Mouse (Mus musculus) forelimb bud, embryonic 11.5 days (tissue): ENCODE results near the gene Bfsp1.

ENCODE experiments used
- DNase-seq: peaks from one replicate; pipeline ENCODE4 v3.0.0-alpha.2; 2012; ENCODE audit warnings: low read depth, low spot score

Bfsp1 gene

GRCm38 (mm10) chr2:143862484-143863231 is at the start of gene Bfsp1:
TSS of gene Bfsp1 (minus strand) at chr2:143863173.
- DNase-seq, result peak; percentile 40

DNA sequence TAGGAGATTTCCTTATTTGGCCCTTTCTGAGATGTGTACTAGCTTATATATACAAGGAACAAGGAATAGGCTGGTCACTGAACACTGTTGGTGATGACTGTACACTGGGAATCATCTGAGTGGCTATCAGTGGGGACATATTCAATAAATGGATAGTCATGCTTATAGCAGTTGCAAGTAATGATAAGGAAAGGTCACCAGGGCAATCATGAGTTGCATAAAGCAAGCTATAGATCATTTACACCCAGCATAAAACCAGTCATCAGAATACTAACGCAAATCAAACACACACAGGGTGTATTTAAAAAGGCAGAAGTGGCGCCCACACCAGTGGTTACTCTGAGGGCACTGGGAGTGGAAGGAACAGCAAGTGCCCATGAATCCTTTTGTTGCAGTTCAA is 49.2 kb upstream of the Bfsp1 start:
- DNase-seq, result no peak

DNA sequence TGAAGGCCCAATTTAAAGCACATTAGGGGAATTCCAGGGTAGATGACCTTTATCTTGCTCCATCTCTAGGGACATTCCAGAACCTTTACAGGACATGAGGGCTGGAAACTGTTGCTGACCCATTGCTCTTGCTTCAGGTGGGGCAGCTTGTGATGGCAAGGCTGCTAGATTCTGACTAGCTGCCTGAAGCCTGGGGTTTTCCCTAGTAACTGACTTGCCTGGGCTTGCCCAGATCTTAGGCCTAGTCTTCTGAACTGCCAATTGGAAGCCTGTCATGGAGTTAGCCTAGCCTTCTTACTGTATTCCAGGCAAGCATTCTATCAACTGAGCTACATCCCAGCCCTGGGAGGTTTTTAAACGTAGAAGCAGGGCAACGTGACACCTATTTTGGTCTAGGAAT is 46.3 kb upstream of the Bfsp1 start:
- no peak for DNase-seq

DNA sequence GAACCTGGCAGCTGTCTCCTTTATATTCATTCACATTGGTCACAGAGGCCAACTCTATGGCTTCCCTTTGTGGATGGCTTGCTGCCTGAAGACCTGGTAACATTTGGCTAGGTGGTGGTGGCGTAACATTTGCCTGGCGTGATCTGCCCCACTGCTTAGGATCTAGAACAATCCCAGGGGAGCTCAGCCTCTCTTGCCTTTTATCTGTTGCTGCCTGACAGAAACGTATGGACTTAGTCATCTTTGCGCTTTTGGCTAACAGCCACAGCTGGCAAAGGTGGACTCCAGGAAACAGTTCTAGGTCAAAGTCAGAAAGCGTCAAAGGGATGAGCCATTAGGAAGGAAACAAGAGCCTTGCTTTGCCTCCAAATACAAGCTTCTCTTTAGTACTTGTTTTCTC is 41.9 kb upstream of the Bfsp1 start:
- no peak for DNase-seq

- DNase-seq, result no peak
Measured at GRCm38 (mm10) chr2:143903376-143904045, 40.5 kb upstream of the Bfsp1 start.

DNA sequence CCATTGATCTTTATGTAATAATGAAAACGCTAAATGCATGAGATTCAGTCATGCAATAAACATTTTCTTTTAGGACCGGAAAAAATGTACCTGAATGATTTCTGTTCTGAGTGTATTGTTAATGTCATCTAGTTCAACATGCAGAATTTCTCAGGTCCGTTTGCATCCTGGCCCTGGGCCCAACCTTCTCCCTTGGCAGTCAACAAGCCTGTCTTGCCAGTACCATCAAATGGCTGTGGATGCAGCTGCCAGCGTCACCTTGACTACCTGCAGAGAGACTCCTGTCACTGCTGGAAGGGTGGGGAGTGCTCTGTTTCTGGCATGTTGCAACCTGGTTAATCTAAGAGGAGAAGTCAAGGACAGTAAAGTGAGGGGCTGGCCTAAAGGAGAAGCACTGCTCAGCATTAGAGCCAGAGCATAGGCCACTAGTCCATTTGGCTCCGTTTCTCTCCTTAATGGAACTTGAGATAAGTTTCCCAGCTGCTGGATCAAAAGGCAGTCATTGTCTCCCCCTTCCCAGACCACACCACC is 37.9 kb upstream of the Bfsp1 start:
- no peak for DNase-seq

DNA sequence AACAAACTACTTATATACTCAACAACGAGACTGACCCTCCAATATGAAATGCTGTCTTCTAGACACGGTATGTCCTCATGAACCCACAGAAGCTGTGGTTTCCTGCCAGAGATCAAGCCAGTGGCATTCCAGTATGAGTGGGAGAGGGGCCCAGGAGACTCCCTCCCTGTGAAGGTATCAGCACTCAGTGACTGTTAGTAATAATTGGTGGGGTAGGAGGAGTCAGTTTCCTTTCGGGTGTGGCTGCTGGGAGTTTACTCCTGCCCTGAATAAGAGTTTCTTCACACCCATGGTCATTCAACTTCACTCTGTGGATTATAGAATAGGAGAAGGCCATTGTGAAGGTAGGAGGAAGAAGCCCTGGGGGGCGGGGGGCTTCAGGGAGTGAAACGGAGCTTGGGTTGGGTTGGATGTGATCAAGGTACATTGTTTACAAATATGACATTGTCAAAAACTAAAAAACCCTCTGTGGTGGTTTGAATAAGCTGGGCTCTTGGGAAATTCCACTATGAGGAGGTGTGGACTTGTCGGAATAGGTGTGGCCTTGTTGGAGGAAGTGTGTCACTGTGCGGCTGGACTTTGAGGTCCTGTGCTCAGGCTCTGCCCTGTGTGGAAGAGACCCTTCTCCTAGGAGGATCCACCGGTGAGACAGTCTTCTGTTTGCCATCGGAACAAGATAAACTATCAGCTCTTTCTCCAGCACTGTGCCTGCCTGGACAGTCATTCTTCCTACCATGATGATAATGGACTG is 36.7 kb upstream of the Bfsp1 start:
- no peak for DNase-seq

DNA sequence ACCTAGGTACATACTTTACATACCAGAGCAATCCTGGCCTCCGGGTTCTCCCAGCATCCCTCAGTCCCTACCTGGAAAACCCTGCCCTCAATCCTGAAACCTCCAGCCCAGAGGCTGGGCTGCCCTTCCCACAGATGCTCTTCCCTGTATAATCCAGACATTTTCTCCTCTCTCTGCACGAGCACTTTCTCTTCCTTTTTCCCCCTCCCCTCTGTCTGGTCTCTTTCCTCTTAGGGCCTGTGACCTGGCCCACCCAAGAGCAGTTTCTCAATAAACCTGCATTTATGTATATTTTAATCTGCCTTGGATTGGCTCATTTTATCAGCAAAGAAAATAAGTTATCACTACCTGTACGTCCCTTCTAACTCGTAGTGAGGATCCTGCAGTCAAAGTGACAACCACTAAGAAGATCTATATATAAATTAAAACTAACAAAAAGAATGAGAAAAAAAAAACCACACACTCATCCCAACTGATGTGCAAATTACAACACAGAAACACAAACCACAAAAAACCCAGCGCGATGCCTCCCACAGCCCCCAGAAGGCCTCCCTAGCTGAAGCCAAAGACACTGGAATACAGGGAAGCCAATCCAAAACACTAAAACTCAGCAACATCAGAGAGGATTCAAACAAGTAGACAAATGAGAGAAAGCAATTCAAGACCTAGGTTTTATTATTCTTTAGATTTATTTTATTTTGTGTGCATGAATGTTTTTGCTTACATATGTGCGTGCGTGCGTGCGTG is 28.5 kb upstream of the Bfsp1 start:
- DNase-seq, result no peak

DNA sequence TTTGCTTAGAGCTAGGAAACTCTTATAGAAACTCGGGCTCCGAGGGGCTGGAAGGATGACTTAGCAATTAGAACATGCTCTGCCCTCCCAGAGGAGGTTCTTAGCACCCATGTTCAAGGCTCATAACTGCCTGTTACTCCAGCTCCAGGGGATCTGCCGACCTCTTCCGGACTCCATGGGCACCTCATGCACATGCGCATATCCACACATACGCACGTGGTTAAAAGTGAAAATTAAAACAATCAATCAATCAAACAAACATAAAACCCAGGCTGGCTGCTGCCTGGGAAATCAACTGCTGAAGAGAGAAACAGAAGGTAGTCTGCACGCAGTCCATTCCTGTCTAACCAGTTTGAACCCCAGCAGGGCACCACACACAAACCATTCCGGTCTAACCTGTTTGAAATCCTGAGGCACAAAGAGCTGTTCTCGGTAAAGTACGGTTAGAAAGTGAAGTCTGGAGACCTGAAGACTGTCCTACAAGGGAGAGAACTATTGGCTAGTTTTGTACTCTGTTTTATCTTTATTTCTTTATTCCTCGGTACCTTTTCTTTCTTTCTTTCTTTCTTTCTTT is 27.0 kb upstream of the Bfsp1 start:
- DNase-seq, result peak; percentile 55

GRCm38 (mm10) chr2:143889131-143889859 is 26.3 kb upstream of the Bfsp1 start:
- DNase-seq, result no peak

DNA sequence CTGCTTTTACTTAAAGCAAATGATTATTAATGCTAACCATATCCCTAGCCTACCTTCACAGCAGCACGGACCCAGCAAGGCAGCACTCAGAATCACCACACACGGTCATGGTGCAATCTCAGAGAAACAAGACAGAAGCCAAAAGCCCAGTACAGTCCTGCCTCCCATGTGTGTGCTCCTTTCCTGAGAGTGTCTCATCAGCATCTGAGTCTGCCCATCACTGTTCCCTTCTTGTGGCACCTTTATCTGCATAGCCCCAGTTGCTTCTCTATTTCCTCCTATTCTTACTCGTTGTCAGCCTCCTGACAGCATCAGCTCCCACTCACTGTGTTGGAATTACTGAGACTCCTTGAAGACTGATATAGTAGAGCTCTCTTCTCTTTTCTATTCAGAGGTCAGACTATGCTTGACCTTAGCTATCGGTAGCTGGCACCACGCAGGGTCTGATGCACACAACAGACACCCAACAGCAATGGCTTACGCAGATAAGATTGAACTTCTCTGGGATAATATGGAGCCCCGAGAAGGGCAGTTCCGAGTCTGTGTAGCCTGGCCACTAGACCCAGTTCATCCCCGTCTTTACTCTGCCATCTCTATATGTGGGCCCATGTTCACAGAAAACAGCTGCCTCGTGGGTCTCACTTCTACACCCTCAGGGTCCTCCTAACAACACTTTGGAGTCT is 19.8 kb upstream of the Bfsp1 start:
- no peak for DNase-seq

- no peak for DNase-seq
Measured at GRCm38 (mm10) chr2:143882002-143882401, 19.0 kb upstream of the Bfsp1 start.

GRCm38 (mm10) chr2:143879311-143879710 is 16.3 kb upstream of the Bfsp1 start:
- no peak for DNase-seq

DNA sequence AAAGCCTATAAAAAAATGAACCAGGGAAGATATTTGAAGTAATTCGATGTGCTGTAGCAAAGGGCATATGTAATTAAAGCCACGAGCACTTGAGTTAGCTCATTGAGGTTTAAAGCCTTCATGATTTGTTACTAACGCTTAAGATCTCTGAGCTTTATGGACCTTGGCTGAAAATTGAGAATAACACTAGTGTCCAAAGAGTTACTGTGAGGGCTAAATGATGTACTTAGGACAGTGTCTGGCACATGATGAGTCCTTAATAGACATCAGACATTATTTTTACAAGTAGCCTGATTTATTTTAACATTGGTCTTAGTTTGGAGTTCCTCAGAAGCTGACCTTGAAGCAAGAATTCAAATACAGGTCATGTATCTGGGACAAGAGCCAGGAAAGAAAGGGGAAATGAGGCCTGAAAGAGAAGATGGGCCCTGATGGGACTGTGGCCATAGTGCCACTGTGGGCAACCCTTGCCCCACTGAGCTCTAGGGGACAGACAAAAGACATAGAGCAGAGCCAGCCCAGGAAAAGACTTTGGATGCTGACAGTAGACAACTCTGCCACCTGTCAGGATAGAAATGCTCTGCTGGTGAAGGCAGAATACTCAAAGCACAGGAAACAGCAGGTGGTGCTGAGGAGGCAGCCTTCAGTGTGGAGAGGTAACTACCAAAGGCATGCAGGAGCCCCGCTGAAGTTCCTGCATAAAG is 14.1 kb upstream of the Bfsp1 start:
- DNase-seq, result no peak

DNA sequence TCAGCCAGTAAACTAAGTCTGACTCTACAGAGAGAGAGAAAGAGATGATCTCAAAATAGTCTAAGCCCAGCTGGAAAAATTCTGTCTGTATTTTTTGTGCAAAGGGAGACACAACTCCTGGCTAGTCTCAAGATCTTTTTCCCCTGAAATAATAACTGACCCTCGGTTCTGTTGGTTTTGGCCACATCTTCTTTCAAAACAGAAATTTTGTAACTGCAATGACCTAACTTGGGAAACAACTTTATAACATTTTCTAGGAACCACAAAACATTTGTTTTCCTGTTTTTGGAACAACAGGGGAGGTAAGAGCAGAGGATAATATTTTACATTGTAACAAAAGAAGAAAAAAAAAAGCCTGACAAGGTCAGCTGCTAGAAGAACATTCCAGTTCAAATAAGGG is 13.1 kb upstream of the Bfsp1 start:
- DNase-seq, result no peak

GRCm38 (mm10) chr2:143870936-143871688 is 8.1 kb upstream of the Bfsp1 start:
- DNase-seq, result no peak

DNA sequence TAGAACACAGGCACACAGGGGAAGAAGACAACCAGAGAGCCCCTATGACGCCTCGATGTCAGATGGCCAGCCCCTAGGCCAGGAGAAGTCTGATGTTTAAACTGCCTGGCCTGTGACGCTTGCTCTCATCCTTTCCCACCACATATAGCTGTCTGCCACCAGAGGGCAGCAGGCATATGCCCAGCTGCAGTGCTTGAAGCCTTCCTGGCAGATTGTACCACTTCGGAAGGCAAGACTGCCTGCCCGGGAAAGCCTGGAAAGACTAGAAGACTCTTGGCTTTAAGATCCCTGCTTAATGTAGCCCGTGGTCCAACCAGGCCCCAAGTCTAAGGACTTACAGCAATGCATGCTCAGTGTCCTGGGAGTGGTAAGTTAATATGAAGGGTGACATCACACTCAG is 4.4 kb upstream of the Bfsp1 start:
- peak; percentile 80 for DNase-seq

GRCm38 (mm10) chr2:143864600-143864999 is 1.6 kb upstream of the Bfsp1 start:
- DNase-seq, result no peak

GRCm38 (mm10) chr2:143859166-143859565 is 3.8 kb downstream of the Bfsp1 start:
- DNase-seq, result no peak
